Mouse (Mus musculus) small intestine, adult 2 months (tissue): Measurements from ENCODE around the gene Anks1. TPM values are rescaled to one million over a fixed set of nuclear protein-coding genes. Genes with fewer than 3 reads are reported as not detected.

Experiments
- H3K27ac ChIP-seq: fragments of 200-500 bp; 2 replicates; pipeline ENCODE4 v1.5.1; 2012; ENCODE audit warnings: low read depth, low read length, control low read depth, inconsistent platforms; ENCODE audit not compliant: insufficient read depth
- H3K27me3 ChIP-seq: fragments of 200-500 bp; 2 replicates; pipeline ENCODE4 v1.6.1; 2012; ENCODE audit warnings: mild to moderate bottlenecking, moderate library complexity, low read length, inconsistent platforms; ENCODE audit not compliant: control insufficient read depth, insufficient read depth
- H3K36me3 ChIP-seq: fragments of 200-500 bp; 2 replicates; pipeline ENCODE4 v1.6.1; 2012; ENCODE audit warnings: mild to moderate bottlenecking, low read length, control low read depth, inconsistent platforms; ENCODE audit not compliant: control insufficient read depth, insufficient read depth
- H3K4me1 ChIP-seq: fragments of 200-500 bp; 2 replicates; pipeline ENCODE4 v1.6.1; 2012; ENCODE audit warnings: low read length, inconsistent platforms, mixed read lengths; ENCODE audit not compliant: control insufficient read depth, insufficient read depth, insufficient read length
- H3K4me3 ChIP-seq: fragments of 200-500 bp; 2 replicates; pipeline ENCODE4 v1.5.1; 2012; ENCODE audit warnings: low read depth, mild to moderate bottlenecking, control low read depth, inconsistent platforms, low read length, moderate library complexity
- CTCF ChIP-seq: fragments of 200-500 bp; IDR thresholded peaks from 2 replicates; pipeline ENCODE4 v1.5.1; 2012; ENCODE audit warnings: low read depth, mild to moderate bottlenecking, control low read depth, inconsistent platforms, low read length, moderate library complexity, mixed read lengths; ENCODE audit not compliant: insufficient replicate concordance, insufficient read length; ENCODE audit errors: extremely low read depth
- POLR2A ChIP-seq: fragments of 200-500 bp; IDR thresholded peaks from 2 replicates; pipeline ENCODE4 v1.6.1; 2012; ENCODE audit warnings: low read depth, mild to moderate bottlenecking, control low read depth, inconsistent platforms, low read length, moderate library complexity
- WGBS: fragments of 180-500 bp; shearing (Covaris S2); methylation state at CpG from one replicate; pipeline ENCODE4 v1.1.7; 2018; 5-methylcytosine and 5-hydroxymethylcytosine counted together
- polyA plus RNA-seq: library from polyadenylated mRNA; depleted of rRNA; stranded (reverse); fragments of >200 nt; gene quantifications from 2 replicates; pipeline ENCODE4 v1.2.3, GENCODE M21; 2012

Gene Anks1
- polyA plus RNA-seq, 1 experiment: 28.2 TPM

GRCm38 (mm10) chr17:28052293-28052863 lies 143.3 kb downstream of the Anks1 start:
- 87% methylated on average over 21 of the region's 21 CpGs for WGBS
- Histone ChIP-seq H3K27me3 (no peaks in the 10 kb centered on the region), H3K36me3 (peaks cover 48% of the 10 kb centered on the region), H3K4me1 (no peaks in the 10 kb centered on the region), H3K4me3 (no peak overlapping the region), H3K27ac (no peak overlapping the region)
- no peak for TF ChIP-seq CTCF
- no peak for TF ChIP-seq POLR2A

GRCm38 (mm10) chr17:28058346-28058745 lies 149.2 kb downstream of the Anks1 start:
- H3K27ac ChIP-seq: no peak overlapping the region
- 88% methylated on average over 13 of the region's 13 CpGs for WGBS
- no peaks in the 10 kb centered on the region for H3K4me1 ChIP-seq
- no peaks in the 10 kb centered on the region for H3K27me3 ChIP-seq
- H3K36me3 ChIP-seq: peaks cover 44% of the 10 kb centered on the region
- TF ChIP-seq CTCF (no peak), POLR2A (no peak)
- no peak overlapping the region for H3K4me3 ChIP-seq

- H3K27ac ChIP-seq: no peak overlapping the region
- H3K27me3 ChIP-seq: no peaks in the 10 kb centered on the region
- TF ChIP-seq CTCF (no peak), POLR2A (no peak)
- H3K4me3 ChIP-seq: no peak overlapping the region
- 93% methylated on average over 11 of the region's 11 CpGs for WGBS
- no peaks in the 10 kb centered on the region for H3K4me1 ChIP-seq
- H3K36me3 ChIP-seq: peaks cover 34% of the 10 kb centered on the region
Observed at GRCm38 (mm10) chr17:28060681-28061080, 151.6 kb downstream of the Anks1 start.

DNA sequence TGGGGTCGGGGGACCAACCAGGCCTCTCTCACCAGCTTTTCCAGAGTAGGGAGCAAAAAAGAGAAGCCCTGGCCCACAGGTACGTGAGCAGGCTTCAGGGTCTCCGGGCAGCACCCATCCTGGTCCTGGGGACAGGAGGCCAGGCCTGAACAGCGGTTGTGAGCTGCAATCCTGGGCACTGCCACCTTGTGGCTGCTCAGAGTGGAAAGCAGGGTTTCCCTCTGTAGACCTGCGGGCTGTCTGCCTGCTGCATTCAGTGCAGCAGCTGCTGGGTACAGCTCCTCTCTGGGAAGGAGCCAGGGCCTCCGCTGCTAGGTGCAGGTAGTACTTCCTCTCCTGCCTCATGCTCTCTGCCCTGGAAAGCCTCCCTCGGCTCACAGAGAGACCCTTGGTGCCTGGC lies 152.4 kb downstream of the Anks1 start:
- no peaks in the 10 kb centered on the region for H3K27me3 ChIP-seq
- WGBS: 71% methylated on average over 7 of the region's 7 CpGs
- H3K4me1 ChIP-seq: no peaks in the 10 kb centered on the region
- peaks cover 29% of the 10 kb centered on the region for H3K36me3 ChIP-seq
- no peak overlapping the region for H3K27ac ChIP-seq
- TF ChIP-seq CTCF (peak; percentile 20; the same call in 1 of the 2 replicates), POLR2A (no peak)
- no peak overlapping the region for H3K4me3 ChIP-seq

GRCm38 (mm10) chr17:28062710-28063109 lies 153.6 kb downstream of the Anks1 start:
- H3K4me3 ChIP-seq: no peak overlapping the region
- H3K27me3 ChIP-seq: no peaks in the 10 kb centered on the region
- TF ChIP-seq CTCF (no peak), POLR2A (no peak)
- no peak overlapping the region for H3K27ac ChIP-seq
- WGBS: 81% methylated on average over 7 of the region's 7 CpGs
- H3K36me3 ChIP-seq: peaks cover 22% of the 10 kb centered on the region
- no peaks in the 10 kb centered on the region for H3K4me1 ChIP-seq

DNA sequence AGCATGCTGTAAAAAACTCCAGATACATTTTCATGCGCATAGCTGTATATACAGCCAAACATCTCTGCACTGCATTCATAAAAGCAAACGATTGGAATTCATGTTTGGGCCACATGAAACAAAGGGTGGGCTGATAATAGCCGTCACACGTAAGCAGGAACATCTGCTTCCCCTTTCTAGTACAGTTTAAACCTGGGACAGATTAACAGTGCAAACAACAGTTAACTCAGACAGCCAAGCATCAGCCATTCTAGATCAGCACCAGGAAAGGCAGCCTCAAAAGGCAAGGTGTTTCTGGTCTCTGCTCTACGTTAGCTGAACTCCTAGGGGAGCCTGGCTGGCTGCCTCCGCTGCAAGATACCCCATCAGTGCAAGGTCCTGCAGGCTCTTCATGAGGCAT lies 154.1 kb downstream of the Anks1 start:
- TF ChIP-seq CTCF (no peak), POLR2A (no peak)
- H3K27ac ChIP-seq: no peak overlapping the region
- WGBS: 80% methylated on average over 6 of the region's 6 CpGs

GRCm38 (mm10) chr17:28067303-28067702 lies 158.2 kb downstream of the Anks1 start:
- Histone ChIP-seq H3K36me3 (no peaks in the 10 kb centered on the region), H3K4me1 (no peaks in the 10 kb centered on the region), H3K4me3 (no peak overlapping the region), H3K27me3 (peaks cover 3% of the 10 kb centered on the region; the same call in 1 of the 2 replicates), H3K27ac (no peak overlapping the region)
- TF ChIP-seq POLR2A: no peak
- TF ChIP-seq CTCF: no peak
- WGBS: 36% methylated on average over 4 of the region's 4 CpGs

More for the DNA sequence above, 154.1 kb downstream of the Anks1 start:
- no peaks in the 10 kb centered on the region for H3K4me1 ChIP-seq
- peaks cover 20% of the 10 kb centered on the region for H3K36me3 ChIP-seq
- H3K27me3 ChIP-seq: no peaks in the 10 kb centered on the region
- no peak overlapping the region for H3K4me3 ChIP-seq
